Mouse (Mus musculus) urinary bladder, postnatal 10 days (tissue): ENCODE results near the gene Trappc2l.

Experiments
- DNase-seq: peaks from one replicate; pipeline ENCODE4 v3.0.0; 2022; ENCODE audit warnings: low spot score

Gene Trappc2l

DNA sequence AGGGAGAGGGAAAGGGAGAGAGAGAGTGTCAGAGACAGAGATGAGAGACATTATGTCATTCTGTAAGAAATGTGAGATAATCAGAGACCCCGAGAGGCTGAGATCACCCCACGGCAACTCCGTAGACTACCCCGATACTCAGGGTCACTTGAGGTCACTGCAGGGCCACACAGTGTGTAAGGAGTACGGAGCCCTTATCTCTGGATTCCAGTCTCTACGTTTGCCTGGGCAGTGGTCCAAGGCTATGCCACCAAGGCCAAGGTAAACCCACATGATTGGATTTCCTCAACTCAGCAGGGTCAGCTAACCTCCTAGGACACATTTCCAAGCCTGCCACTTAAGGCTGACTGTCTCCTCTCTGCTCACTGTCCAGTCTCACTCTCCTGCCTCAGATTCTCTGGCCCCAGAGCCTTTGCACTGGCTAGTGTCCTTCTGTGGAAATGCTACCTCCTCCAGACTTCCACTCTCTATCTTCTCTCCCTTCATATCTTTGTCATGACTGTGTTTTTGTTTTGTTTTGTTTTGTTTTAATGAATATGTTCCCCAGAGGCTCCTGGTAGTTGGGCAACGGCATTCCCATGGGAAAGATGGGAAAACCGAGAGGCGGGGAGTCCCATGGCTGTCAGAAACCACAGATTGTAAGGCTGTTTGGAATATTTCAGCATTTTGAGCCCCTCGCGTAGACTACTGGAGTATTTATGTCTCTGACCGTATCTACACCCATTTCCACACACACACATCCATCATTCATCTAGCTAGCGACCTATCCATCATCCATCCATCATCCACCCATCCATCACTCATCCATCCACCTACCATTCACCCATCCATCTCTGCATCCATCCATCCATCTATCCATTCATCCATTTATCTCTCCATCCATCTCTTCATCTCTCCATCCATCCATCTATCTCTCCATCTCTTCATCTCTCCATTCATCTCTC lies 44.9 kb downstream of the Trappc2l start:
- no peak for DNase-seq

DNA sequence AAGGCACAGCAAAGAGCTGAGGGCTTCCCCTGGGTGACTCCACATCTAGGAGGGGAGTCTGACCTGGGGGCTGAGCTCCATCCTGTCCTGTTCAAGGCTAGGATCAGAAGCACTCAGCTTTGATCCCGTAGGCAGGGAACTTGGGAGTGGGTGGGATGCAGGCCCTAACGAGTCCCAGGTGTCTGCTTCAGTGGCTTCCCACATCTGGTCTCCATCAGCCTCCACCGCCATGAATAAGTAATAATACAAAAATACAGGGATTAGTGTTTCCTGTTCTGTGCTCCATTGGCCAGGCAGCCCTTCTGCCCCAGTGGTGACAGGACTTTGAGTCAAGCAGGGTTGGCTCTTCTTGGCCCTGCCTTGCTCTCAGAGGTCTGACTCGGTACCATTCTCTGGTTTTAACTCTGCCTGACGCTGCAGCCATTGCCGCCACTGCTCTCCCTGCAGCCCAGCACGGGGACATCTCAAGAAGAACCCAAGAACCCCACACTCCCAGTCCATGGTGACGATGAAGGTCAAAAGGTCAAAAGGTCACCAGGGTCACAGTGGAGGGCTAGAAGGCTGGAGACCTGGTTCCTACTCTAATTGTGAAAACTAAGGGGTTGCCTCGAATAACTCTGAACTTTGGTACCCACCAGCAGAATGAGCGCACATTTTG lies 46.8 kb downstream of the Trappc2l start:
- no peak for DNase-seq

DNA sequence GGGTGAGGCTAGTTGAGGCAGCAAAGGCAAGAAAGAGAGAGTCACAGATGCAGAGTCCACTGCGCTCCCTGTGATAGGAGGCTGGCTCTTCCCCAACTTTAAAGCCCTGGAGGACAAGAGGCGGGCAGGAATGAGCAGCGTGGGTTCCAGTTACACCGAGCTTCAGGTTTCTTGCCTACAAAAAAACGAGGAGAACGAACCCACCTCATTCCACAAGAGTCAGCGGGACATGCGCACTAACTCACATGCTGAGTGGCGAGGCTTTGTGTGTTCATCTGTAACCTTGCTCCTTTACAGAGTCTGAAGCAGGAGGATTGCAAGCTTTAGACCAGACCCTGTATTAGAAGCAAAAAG lies 47.3 kb downstream of the Trappc2l start:
- DNase-seq = no peak

DNA sequence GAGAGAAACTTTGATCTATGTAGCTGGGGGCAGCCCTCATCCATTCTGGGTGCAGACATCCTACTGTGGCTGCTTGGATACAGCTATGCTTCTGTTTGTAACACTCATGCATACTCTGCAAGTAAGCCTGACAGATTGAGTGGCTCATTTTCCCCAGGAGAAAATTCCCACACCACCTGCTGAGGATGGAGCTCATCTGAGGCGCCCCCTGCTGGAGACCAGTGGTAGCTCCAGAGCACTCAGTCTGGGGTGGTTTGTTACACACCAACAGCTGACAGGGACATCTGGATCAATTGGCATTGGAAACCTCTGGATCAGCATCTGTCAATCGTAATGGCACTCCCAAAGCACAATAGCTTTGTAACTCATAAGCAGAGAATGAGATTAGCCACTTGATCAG lies 48.6 kb downstream of the Trappc2l start:
- no peak for DNase-seq

DNA sequence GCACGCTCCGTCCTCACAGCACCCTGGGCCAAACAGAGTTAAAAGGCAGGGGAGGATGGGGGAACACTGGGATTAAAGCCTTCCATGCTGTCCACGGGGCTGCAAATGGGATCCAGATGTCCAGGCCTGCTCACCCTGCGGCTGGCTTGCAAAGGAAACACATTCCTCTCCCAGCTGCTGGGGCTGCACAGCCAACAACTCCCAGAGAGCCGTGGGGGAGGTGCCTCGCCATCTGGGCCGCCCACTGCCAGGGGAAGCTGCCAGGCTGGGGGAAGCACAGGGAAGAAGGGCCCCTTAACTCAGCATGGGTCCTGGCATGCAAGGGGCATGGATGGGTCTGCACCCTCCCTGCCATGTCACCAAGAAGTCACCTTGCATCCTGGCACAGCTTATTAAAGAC lies 49.7 kb downstream of the Trappc2l start:
- no peak for DNase-seq

DNA sequence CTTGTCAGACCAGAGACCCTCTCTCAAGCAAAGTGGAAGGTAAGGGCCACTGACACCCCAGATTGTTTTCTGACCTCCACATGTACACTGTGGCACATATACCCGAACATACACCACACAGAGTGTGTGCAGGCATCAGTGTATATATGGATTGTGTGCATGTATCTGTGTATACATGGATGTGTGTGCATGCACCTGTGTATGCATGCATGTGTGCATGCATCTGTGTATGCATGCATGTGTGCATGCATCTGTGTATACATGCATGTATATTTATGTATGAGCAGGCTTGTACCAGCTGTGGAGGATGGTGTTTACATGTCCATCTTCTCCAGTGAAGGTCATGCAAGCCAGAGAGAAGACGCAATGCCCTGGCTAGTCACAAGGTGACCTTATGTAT lies 50.5 kb downstream of the Trappc2l start:
- DNase-seq = no peak

DNA sequence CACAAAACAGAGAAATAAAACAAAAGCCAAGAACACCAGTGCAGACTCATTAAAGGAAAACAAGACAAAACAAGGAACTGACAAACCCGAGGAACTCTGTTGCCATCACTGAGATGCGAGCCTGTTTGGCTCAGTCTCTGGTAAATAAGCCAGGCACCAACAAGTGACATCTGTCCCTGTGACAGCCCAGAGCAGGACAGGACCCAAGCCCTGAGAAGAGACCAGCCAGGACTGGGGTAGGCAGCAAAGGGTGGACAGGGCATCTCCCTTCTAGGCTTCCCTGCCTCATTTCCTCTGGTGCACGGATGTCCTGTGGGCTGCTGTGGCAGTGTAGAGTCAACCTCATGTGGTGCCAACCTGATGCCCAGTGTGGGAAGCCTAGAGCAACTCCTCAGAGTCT lies 51.7 kb downstream of the Trappc2l start:
- DNase-seq = no peak

DNA sequence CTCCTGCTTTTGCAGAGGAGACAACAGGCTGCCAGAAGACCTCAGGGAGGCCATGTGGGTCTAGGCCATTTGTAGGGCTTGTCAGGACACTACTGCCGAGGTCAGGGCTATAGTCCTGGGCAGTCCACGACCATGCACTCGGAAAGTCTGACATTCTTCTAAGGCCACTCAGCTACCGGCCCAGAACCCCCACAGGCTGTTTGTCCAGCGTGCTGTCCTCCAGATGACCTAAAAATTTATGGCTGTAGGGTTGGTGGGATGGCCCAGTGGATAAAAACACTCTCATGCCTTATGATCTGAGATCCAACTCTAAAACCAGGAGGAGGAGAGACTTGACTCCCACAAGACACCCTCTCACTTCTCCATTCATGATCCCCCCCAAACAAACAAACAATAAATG lies 52.2 kb downstream of the Trappc2l start:
- DNase-seq = no peak

DNA sequence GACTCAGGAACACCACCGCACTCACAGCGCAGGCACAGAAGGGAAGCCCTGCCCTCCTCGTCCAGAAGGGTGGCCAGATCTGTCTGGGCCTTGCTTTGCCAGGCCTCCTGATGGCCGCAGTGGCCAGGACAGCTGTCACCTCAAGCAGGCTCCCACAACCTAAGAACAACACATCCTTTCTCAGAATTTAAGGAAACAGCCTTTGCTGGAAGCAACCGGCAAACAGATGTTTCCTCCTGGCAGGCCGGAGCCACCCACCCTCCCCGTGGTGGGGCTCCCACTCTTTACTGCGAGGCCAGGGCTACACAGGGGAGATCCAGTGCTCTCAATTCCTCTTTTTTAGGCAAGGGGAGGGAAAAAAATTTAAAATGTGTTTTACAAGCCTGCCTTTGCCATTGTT lies 53.8 kb downstream of the Trappc2l start:
- no peak for DNase-seq

DNA sequence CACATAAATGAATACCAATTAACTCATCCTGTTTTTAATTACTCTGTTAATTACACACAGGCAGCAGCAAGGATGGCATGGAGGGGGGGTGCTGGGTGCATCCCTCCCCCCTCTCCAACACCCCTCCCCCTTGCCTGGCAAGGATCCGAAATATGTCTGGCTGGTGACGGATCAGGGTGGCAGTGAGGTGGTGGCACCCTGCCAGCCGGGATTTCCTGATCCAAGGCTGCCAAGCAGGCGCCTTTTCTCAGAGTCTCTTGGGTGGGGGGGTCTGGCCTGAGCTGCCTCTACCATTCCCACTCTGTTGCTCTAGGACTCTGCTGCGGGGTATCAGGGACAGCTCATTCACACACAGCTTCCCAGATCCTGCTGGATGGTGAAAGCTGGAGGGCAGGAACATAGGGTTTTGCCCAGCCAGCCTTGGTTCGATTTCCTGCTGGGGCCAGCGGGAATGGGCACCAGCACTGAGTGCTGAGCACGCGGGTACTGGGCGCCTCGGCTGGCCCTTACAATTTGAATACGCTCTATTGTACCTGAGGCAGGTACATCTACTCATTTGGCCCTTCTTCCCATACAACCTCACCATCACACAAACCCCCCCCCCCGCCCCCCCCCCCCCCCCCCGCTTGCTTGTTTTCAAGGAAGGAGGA lies 54.4 kb downstream of the Trappc2l start:
- DNase-seq = no peak
